Mouse (Mus musculus): Measurements from ENCODE around the gene Slf1.
"Not testable (repeated sequence)": the region's sequence is repeated elsewhere in the genome, so short reads cannot be mapped to it uniquely, and the experiment has no call there.

The Slf1 gene

DNA sequence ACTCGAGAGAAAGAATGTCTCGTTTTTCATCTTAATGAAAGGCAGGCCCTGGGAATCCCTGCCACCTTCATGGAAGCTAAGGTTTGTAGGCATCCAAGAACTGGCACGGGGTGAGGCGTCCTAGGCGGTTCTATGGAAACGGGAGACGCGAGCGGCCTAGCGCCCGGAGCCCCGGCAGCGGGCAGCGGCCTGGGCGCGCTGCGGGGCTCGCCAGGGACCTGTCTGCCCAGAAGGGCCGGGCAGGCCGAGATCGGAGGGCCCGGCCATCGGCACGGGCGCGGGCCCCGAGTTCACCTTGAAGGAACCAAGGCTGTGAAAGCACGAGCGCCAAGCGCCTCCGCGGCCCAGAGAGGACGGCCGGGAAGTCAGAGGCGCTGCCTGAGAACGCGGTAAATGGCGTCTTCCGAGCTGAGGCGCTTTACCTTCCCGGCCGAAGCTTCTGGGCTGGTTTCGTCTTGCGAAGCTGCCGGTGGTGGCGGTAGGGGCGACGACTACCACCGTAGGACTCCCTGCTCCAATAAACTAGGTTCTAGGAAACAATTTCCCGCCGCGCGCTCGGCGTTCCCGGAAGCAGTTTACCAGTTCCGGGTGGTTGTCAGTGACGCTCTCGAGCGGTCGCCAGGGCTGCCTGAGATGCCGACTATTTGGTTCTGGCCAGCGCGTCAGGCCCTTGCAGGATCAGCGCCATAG lies at the start of gene Slf1, which contains the start of gene 2210408I21Rik:
Gene Slf1, minus strand, starts transcription at position 543 of the 690 bp plus-strand sequence.
Gene 2210408I21Rik, plus strand, starts transcription at position 610 of the 690 bp plus-strand sequence.
- peak; percentile 91 for DNase-seq

DNA sequence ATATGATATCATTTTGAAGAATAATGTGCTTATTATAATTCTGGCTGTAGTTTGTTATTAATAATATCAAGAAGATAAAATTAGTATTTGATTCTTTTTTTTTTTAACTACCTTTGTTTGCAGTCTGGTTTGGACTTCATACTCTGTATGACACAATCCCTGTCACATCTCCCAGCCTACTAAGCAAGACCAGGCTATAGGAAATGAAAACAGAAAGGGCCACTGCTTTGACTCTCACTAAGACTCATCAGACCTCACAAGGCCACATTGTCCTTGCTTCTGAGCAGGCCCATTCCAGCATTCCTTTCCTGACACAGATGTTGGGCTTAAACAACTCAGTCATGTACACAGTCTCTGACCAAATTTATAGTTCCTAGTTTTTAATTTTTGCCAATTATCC lies 42.7 kb upstream of the Slf1 start:
- DNase-seq = no peak

DNA sequence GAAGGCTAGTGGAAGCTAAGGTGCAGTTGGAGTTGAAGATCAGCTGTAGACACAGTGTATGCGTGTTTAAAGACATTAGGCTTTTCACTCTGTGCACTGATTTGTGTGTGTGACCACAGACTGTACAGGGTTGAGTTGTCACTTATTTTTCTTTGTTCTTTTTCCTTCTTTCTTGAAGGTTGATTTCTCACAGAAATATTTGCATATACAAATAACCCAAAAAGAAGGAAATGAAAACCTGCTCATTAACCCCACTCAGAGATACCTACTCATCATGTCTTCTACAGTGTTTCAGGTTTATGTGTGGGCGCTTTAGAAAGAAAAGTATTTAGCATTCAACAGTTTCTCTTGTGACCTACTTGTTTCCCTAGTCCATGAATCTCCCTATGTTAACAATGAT lies 5.6 kb upstream of the Slf1 start:
- DNase-seq = no peak

DNA sequence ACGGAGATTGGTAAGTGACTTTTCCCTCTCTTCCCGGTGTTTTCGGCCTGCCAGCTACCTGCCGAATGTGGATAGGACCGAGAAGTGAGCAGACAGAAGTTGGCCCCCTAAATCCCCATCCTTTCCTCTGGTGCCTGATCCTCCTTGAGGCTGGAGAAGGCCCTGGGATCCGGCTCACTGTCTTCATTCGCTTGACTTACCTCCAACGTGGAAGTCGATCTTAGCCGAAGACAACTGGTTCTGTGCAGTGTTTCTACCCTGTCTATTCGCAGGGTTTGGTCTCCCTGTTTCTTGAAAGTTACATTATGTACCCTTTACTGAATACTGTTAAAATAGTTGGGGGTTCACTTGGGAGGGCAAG lies 328 bp upstream of the Slf1 start:
- DNase-seq = no peak

DNA sequence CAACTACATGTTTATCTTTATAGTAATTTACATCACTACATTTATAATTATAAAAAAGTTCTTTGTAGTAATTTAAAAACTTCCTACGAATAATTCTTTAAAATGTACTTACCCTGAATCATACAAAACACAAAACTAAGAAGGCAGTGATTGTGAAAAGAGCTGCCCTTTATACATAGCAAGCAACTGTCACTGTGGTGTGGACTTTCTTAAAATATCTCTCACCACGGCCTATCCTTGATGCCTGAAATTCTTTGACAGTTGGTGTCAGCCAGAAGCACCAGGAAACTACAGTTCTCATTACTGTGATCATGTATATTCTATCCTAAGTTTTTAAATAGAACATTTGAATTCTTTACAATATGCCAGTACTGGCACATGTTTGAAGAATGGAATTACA lies 4.1 kb downstream of the Slf1 start:
- DNase-seq = no peak

DNA sequence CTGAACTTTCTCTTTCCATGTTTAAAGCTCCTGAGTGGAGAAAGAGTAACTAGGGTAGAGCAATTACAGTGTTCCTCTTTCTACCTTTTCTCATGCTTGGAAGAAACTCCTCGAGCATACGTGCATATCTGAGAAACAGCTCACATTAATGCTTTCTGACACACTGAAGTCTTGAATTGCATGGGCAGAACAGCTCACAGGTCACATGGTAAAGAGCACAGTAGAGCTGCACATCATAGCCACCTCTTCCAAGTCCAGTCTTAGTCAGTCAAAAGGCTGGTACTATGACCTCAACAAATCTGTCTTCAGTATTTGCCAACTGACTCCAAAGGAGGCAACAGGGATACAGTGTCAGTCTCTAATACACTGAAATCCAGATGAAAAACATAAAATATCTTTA lies 7.0 kb downstream of the Slf1 start:
- DNase-seq = no peak

DNA sequence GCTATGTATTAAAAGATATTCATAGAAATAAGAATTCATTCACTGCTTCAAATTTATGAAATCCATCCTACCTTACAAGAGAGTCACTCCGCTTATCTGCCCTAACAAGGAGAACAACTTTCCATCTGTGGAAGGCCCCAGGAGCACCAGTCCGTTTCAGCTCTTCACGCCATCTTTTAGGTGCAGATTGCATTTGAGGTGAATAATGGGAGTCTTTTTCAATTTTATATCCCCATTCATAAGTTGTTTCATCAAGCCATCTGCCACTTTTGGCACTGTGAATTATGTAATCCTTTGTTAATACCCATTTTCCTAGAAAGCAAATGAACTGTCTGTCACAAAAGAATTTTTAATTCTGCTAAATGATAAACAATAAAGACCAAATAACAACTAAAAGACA lies 10.1 kb downstream of the Slf1 start:
- no peak for DNase-seq

DNA sequence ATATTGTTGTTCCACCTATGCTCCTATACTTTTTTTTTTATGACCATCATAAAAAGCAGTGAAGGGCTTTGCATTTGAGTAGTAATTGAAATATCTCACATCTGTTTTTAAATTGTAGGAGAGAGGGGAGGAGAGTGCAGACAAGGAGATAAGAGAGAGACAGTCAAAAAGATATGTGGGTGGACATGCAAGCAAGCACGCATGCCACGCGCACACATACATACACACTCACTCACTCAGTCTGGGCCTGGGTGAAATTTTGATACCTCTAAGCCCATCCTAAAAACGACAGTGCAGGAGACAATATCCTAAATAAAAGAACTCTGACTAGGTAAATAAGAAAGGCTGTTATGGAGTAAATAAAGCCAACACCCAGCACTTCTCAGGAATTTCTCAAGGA lies 16.6 kb downstream of the Slf1 start:
- no peak for DNase-seq

DNA sequence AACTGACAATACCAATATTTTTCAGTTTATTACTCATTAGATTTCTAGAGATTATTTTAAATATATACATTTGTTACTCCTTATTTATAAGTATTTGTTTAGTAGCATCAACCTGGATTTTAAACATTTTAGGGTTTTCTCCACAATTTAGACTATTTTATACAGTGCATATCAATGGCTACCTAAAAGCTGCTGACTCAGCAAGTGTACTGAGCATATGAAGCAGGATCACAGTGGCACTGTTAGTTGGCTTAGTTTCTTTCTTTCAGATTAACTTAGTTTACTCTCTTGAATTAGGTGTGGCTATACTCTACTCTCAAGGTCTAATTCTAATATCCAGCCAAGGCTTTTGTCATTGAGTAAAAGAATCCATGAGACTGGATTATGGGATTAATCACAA lies 27.5 kb downstream of the Slf1 start:
- no peak for DNase-seq

DNA sequence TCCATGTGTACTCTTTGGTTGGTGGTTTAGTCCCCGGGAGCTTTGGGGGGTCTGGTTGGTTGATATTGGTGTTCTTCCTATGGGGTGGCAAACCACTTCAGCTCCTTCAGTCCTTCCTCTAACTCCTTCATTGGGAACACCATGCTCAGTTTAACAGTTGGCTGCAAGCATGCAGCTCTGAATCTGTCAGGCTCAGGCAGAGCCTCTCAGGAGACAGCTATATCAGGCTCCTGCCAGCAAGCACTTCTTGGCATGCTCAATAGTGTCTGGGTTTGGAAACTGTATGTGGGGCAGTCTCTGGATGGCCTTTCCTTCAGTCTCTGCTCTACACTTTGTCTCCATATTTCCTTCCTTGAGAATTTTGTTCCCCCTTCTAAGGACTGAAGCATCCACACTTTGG lies 42.4 kb downstream of the Slf1 start:
- DNase-seq = not testable (repeated sequence)

DNA sequence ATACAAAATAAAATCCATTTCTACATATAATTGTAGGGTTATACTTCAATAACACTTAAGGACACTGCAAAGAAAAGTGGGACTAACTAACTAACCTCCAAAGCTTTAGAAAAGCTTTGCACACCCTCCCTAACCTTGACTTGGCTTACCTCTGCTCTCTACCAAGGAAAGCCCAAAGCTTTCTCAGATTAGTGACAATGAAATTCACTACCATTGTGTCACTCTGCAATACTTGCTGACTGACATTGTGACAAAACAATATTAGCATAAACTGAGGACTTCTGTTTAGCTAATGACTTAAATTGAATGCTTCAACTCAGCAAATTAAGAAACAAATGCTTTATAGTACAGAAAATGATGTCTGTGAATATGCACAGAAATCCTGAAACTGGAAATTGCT lies 63.2 kb downstream of the Slf1 start:
- DNase-seq = no peak

DNA sequence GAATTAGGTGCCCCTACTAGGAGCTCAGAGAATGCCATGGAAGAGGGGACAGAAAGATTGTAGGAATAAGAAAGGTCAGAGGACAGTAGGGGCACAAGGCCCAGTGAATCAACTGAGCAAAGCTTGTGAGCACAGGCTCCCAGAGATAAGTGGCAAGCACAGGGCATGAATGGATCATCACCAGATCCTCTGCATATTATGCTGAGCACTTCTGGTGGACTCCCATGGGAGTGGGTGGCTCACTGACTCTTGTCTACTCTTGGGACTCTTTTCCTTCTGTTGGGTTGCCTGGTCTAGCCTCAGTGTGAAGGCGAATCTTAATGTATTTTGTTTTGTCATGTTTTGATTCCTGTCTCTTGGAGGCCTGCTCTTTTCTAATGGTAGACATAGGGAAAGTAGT lies 66.4 kb downstream of the Slf1 start:
- no peak for DNase-seq

DNA sequence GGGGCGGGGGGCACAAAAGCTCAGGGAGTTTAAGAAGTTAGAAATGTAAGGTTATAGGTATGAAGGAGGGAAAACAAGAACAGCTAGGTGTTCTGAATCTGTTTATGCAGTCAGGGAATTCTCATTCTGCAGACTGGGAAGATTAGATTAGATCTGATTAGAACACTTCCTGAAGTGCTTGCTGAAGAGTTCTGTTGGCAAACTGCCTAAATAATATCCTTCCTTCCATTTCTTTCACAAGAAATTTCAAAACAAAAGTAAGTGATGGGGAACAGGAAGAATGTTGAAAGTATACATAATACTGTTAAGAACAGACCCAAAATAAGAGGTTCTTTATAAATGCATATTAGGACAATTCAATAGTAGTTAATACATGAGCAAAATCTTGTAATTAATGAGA lies 72.1 kb downstream of the Slf1 start:
- DNase-seq = no peak

DNA sequence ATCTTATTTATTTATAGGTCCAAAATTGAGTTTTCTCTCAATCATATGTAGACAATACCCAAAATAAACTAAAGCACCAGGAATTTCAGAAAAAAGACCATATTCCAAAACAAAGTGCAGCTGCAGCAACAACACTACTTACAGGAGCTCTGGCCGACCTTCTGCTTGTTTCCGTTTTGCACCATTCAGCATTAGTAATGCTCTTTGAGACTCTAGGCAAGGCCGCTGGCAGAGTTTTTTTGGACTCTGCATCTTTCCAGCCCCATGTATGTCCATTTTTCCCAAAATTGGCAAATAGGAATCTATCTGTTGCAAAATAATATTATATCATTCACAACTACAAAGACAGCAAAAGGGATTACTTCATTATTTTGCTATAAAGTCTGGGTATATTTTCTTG lies 85.5 kb downstream of the Slf1 start:
- DNase-seq = no peak

DNA sequence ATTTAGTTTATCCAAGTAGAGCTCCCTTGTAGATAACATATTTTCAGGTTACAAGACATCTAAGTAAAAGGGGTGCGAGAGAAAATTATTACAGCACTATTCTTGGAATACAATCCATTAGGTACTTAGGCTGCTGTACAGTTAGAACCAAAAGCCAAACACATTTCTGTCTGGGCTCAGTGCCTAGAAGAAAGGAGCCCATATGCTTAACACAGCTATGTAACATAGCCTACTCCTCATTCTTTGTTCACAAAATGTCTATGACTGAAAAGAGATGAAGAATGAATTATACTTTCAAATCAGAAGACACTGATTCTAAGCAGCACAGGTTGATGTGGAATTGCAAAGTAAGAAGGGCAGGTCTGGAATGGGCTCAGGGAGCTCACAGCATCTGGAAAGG lies 86.8 kb downstream of the Slf1 start:
- DNase-seq = peak; percentile 44

DNA sequence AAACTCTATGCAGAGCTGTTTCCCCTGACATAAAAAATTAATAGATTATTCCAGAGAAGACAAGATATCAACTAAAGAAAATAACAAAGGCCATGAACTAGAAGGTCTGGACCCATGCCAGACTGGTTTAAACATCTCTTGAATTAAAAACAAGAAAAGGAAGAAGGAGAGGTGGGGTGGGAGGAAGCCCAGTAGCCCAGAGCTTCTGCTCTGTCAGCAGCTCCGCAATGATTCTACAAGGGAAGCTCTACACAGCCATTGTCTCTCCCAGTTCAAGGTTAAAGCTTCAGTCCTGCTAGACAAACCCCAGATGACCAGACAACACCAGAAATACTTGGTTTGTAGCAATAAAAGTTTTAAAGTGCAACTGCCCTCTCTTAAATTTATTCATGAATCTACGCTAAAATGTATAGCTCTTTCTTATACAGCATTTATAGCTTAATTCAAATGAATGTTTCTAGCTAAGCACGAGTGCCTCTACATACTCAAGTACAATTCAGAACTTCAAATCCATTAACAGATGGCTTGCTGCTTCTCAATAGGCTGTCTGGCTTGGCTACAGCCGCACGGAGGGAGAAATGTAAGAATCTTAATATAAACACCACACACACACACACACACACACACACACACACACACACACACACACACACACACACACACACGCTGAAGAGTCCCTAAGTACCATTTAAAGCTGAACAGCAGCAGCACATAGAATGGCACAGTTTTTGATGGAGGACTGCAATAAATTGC lies 87.9 kb downstream of the Slf1 start:
- peak; percentile 18 for DNase-seq

DNA sequence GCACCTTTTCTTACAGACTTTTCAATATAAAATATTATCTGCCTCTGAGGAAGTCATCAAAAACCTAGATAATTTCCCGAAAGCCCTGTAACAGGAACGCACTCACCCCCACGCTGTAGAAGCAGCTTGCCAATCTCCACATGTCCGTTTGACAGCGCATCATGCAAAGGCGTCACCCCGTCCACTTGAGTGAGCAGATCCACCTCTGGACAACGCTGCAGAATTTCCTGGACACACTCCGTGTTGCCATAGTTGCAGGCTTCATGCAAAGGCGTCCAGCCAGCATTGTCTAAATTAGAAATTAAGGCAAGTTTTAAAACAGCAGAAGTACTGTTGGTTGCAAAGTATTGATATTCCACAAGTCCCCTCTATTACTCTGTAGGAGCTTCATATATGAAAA lies 88.9 kb downstream of the Slf1 start:
- DNase-seq = no peak

DNA sequence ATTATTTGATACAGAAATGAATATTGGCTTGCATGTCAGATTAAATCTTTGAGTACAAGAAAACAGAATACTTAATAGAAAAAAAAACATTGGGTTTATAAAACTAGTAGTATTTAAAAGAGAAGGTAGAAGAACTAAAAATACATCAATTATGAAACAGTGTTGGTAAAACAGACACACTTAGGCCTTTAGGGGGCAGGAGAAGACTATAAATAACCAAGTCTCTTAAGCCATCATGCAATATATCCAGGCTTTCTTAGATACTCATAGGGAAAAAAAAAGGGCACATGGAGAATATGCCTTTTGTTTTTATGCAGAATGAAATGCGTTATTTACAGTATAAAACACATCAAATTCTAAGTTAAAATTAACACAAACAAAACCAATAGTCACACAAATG lies 89.9 kb downstream of the Slf1 start:
- no peak for DNase-seq

DNA sequence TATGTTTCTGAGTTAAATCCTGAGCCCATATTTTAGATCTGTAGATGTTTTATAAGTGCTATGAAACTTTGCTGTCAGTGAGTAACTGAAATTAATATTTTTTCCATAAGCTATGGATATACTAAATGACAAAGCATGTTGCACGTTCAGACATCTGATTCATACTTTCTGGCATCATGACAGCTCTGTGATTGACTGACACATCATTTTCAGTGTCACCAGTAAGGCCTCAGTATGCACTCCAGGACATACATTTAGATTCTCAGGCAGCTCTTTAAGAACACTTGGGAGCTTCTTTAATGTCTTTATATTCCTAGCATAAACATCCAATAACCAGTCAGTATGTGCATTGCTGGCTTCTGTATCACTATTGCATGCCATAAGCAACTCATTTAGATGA lies 91.9 kb downstream of the Slf1 start:
- no peak for DNase-seq

DNA sequence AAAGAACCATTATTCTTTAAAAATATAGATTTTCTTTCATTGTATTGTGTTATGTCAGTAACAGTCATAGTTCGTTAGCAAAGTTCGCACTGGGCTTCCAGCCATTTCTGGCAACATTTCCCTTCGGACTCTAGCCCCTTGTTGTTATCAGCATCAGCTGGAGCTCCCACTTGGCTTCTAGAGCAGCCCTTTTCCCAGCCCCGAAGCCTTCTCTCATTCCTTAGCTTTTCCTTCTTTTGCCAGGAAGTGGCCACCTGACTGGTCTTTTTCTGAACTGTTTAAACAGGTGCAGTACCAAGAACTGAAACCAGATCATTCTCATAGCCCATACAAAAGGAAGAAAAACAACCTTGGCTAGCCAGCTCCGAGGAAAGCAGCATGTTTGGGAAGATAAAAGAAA lies 105.7 kb downstream of the Slf1 start:
- DNase-seq = no peak

DNA sequence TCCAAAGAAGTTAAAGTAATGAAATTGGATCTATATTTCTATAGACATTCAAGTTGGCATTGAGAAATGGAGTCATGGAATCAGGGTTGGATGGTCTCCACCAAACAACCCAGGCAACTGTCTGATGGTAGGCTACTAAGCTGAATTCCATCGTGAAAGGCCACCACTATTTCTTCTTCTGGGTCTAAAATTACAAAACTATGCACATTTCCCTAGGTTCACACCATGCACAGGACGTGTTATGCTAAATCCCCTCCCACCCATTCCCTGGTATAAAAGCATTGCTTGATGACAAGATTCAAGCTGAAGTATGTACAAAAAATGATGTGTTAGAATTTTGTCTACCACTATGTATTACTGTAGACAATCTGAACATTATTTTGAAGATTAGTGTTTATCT lies 116.4 kb downstream of the Slf1 start:
- no peak for DNase-seq

DNA sequence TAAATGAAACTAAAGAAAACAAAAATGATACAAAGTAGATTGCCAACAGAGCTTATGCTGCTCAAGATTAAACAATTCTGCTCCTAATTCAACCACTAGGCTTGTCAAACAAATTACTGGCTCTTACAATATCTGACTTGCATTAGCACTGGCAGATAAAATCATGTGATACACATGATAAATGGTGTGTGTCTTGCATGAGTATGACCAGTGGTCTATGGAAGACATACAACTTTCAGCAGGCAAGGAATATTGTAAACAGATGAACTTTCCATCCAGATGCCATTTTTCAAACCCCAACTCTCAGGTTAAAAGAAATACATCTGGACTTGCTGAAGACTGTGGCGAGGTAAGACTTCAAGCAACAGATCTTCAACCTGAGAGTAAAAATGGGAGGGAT lies 131.6 kb downstream of the Slf1 start:
- no peak for DNase-seq

DNA sequence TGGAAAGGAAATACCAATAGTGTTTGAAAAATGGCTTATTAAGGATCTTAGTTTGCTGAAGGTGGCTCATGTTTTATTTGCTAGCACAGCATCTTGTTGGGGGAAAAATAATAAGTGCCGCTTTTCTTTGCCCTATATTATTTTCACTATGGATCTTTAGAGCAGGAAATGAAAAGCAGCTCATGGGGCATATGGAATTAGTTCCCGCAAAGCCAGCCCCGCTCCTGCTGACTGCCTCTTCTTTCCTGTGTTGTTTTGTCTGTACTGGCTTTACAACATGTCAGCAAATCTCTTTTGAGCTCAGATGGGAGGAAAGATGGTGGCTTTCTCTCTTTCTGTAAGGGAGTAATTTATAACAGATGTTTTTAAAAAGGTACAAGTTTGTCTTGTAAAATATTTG lies 132.6 kb downstream of the Slf1 start:
- DNase-seq = no peak
